12 mouse cellular contexts compared by ENCODE assay signal in genomic region chr15:85666496-85666895, GRCm38 (mm10).
A peak's percentile ranks its signal among the peaks of the same experiment; 100 is the strongest.
DNase-seq lines count a peak whose midpoint lies in the region; ATAC-seq and TF ChIP-seq lines count a peak whose summit lies in the region.
"Had no signal": no experiment of that assay in that cellular context is flagged by ENCODE, and none has a peak within 500 bp of the region (broad histone marks: within the 10 kb centered on the region; RNA-seq: fewer than 3 reads in every experiment).

No protein-coding gene starts in this region.

- H3K4me3 ChIP-seq in hindbrain, embryonic 15.5 days, result no peak overlapping the region
- no peak overlapping the region for H3K4me3 ChIP-seq in hindbrain, embryonic 12.5 days
- H3K4me3 ChIP-seq in spleen, adult 2 months (ENCODE audit: extremely low read depth, insufficient read depth, insufficient read length), result peak overlapping the region; percentile 16; the same call in 1 of the 2 replicates
- no peak overlapping the region for H3K4me3 ChIP-seq in stomach, postnatal 0 days (ENCODE audit: low read depth, low read length)
- H3K4me3 ChIP-seq: embryonic facial prominence, embryonic 10.5 days; limb, embryonic 12.5 days; neural tube, embryonic 12.5 days had no signal

- TF ChIP-seq CTCF in spleen, adult 2 months (IDR thresholded peaks at IDR 0.05; ENCODE audit: extremely low read depth, insufficient read depth, insufficient read length, insufficient replicate concordance), result no peak
- TF ChIP-seq CTCF in stomach, postnatal 0 days (IDR thresholded peaks at IDR 0.05; ENCODE audit: low read depth), result no peak

- H3K4me2 ChIP-seq in hindbrain, embryonic 15.5 days, result peak overlapping the region; percentile 42
- no peak overlapping the region for H3K4me2 ChIP-seq in hindbrain, embryonic 12.5 days (replicated peaks)
- H3K4me2 ChIP-seq in stomach, postnatal 0 days (replicated peaks; ENCODE audit: low read depth), result 0 out of 2 replicates have a peak overlapping the region, but pooled peaks have one; percentile 3
- H3K4me2 ChIP-seq: limb, embryonic 12.5 days had no signal

- no peaks in the 10 kb centered on the region for H3K36me3 ChIP-seq in hindbrain, embryonic 15.5 days
- H3K36me3 ChIP-seq in hindbrain, embryonic 12.5 days, result no peaks in the 10 kb centered on the region
- H3K36me3 ChIP-seq in spleen, adult 2 months (ENCODE audit: control insufficient read depth, insufficient read depth, low read length), result no peaks in the 10 kb centered on the region; the same call in 1 of the 2 replicates
- H3K36me3 ChIP-seq in stomach, postnatal 0 days (ENCODE audit: control insufficient read depth, insufficient read depth, low read length), result no peaks in the 10 kb centered on the region
- H3K36me3 ChIP-seq: embryonic facial prominence, embryonic 10.5 days; neural tube, embryonic 12.5 days had no signal

- H3K27ac ChIP-seq in hindbrain, embryonic 15.5 days (replicated peaks), result peak overlapping the region; percentile 76
- H3K27ac ChIP-seq in hindbrain, embryonic 12.5 days, result no peak overlapping the region
- H3K27ac ChIP-seq in spleen, adult 2 months (ENCODE audit: insufficient read depth, low read length), result peak overlapping the region; percentile 67
- 0 out of 2 replicates have a peak overlapping the region, but pooled peaks have one; percentile 9 for H3K27ac ChIP-seq in stomach, postnatal 0 days (replicated peaks)
- H3K27ac ChIP-seq: embryonic facial prominence, embryonic 10.5 days; limb, embryonic 12.5 days had no signal

- peak overlapping the region; percentile 30; the same call in 1 of the 2 replicates for H3K9ac ChIP-seq in hindbrain, embryonic 15.5 days
- H3K9ac ChIP-seq in hindbrain, embryonic 12.5 days, result no peak overlapping the region
- H3K9ac ChIP-seq in stomach, postnatal 0 days (ENCODE audit: low read length), result no peak overlapping the region
- H3K9ac ChIP-seq: limb, embryonic 12.5 days had no signal

- H3K9me3 ChIP-seq in hindbrain, embryonic 15.5 days, result no peaks in the 10 kb centered on the region
- H3K9me3 ChIP-seq in hindbrain, embryonic 12.5 days (replicated peaks), result no peaks in the 10 kb centered on the region
- no peaks in the 10 kb centered on the region for H3K9me3 ChIP-seq in stomach, postnatal 0 days (ENCODE audit: control insufficient read depth, low read length)
- H3K9me3 ChIP-seq: embryonic facial prominence, embryonic 10.5 days; limb, embryonic 12.5 days; neural tube, embryonic 12.5 days had no signal

- no peak for TF ChIP-seq EP300 in stomach, postnatal 0 days (optimal IDR thresholded peaks at IDR 0.05)

- peaks cover 31% of the 10 kb centered on the region for H3K4me1 ChIP-seq in hindbrain, embryonic 15.5 days (replicated peaks)
- H3K4me1 ChIP-seq in hindbrain, embryonic 12.5 days, result peaks cover 19% of the 10 kb centered on the region
- H3K4me1 ChIP-seq in spleen, adult 2 months (ENCODE audit: control insufficient read depth, insufficient read depth, insufficient read length), result peaks cover 13% of the 10 kb centered on the region
- no peaks in the 10 kb centered on the region; the same call in none of the 2 replicates for H3K4me1 ChIP-seq in stomach, postnatal 0 days (replicated peaks; ENCODE audit: control insufficient read depth, insufficient read depth)

- ATAC-seq in hindbrain, embryonic 15.5 days (ENCODE audit: low FRiP score, low read depth), result no peak
- no peak for ATAC-seq in hindbrain, embryonic 12.5 days (ENCODE audit: low FRiP score)
- no peak for ATAC-seq in stomach, postnatal 0 days (ENCODE audit: low FRiP score, low TSS enrichment)
- ATAC-seq: Patski had no signal

- H3K27me3 ChIP-seq in hindbrain, embryonic 15.5 days, result peaks cover 41% of the 10 kb centered on the region
- H3K27me3 ChIP-seq in hindbrain, embryonic 12.5 days, result peaks cover 78% of the 10 kb centered on the region
- H3K27me3 ChIP-seq in spleen, adult 2 months (ENCODE audit: control insufficient read depth, insufficient read depth, low read length), result peaks cover 16% of the 10 kb centered on the region
- H3K27me3 ChIP-seq in stomach, postnatal 0 days (ENCODE audit: control insufficient read depth, insufficient read depth, low read length), result no peaks in the 10 kb centered on the region
- H3K27me3 ChIP-seq: Patski had no signal

- 55% methylated on average over 9 of the region's 9 CpGs for WGBS in hindbrain, embryonic 15.5 days
- WGBS in hindbrain, embryonic 12.5 days, result 77% methylated on average over 9 of the region's 9 CpGs
- WGBS in spleen, adult 2 months, result 79% methylated on average over 9 of the region's 9 CpGs
- 77% methylated on average over 9 of the region's 9 CpGs for WGBS in stomach, postnatal 0 days

- TF ChIP-seq POLR2A in spleen, adult 2 months (IDR thresholded peaks at IDR 0.05; ENCODE audit: low read depth, low read length), result no peak

- peak; percentile 44 to 89 for DNase-seq in adrenal gland, adult (ENCODE audit: inconsistent age in 2 of 2, low spot score in 1 of 2)
- no peak for DNase-seq in adrenal gland, postnatal 36 days
- DNase-seq in spleen, adult 2 months (ENCODE audit: low read depth in 1 of 2, low spot score in 2 of 2), result no peak
- no peak for DNase-seq in spleen, postnatal 10 days (ENCODE audit: low spot score in 2 of 2)
- DNase-seq in stomach, postnatal 0 days (ENCODE audit: low spot score), result no peak
- no peak for DNase-seq in frontal cortex, postnatal 10 days (ENCODE audit: low spot score in 2 of 2)

Comparison
In these comparisons a context has a peak if more than half of its experiments do, and no peak if none do; other contexts are left out.
1. DNase-seq: peak in adrenal gland, adult (2 of 2); none in adrenal gland, postnatal 36 days (0 of 2), spleen, adult 2 months (0 of 2), spleen, postnatal 10 days (0 of 2), stomach, postnatal 0 days (single experiment) and frontal cortex, postnatal 10 days (0 of 2).